ENCODE assay signal across 8 mouse cellular contexts in genomic region chr11:31368252-31368964, GRCm38 (mm10). TPM values are rescaled to one million over a fixed set of nuclear protein-coding genes. Genes with fewer than 3 reads are reported as not detected.
DNase-seq lines count a peak whose midpoint lies in the region; ATAC-seq and TF ChIP-seq lines count a peak whose summit lies in the region.

No protein-coding gene starts in this region.

- H3K9ac ChIP-seq in lung, postnatal 0 days (replicated peaks; ENCODE audit: low read depth), result 0 out of 2 replicates have a peak overlapping the region, but pooled peaks have one; percentile 34
- peak overlapping the region; percentile 58; the same call in 1 of the 2 replicates for H3K9ac ChIP-seq in midbrain, embryonic 11.5 days (ENCODE audit: low read length)

- DNase-seq in cerebellum, postnatal 14 days, result peak; percentile 26 to 48
- no peak for DNase-seq in cerebellum, adult 18-20 months
- peak; percentile 16 for DNase-seq in lung, postnatal 0 days (ENCODE audit: low spot score)
- no peak for DNase-seq in lung, adult 18-20 months
- DNase-seq in hindbrain, embryonic 10.5 days (ENCODE audit: low spot score), result no peak
- peak; percentile 94 for DNase-seq in midbrain, embryonic 11.5 days (ENCODE audit: low spot score, missing footprints)
- DNase-seq in spleen, postnatal 10 days (ENCODE audit: low spot score in 2 of 2), result no peak
- DNase-seq in testis, postnatal 10 days (ENCODE audit: low spot score), result no peak

- WGBS in lung, postnatal 0 days, result 2% methylated on average over 36 of the region's 36 CpGs
- WGBS in hindbrain, embryonic 10.5 days, result 3% methylated on average over 36 of the region's 36 CpGs
- 1% methylated on average over 36 of the region's 36 CpGs for WGBS in midbrain, embryonic 11.5 days

- no peak; the same call in 1 of the 2 replicates for ATAC-seq in lung, postnatal 0 days
- ATAC-seq in midbrain, embryonic 11.5 days (ENCODE audit: low FRiP score), result peak; percentile 26

- H3K4me3 ChIP-seq in lung, postnatal 0 days (ENCODE audit: low read depth, low read length), result peak overlapping the region; percentile 48
- H3K4me3 ChIP-seq in hindbrain, embryonic 10.5 days, result peak overlapping the region; percentile 60
- peak overlapping the region; percentile 56 for H3K4me3 ChIP-seq in midbrain, embryonic 11.5 days (ENCODE audit: low read depth, low read length)

- no peaks in the 10 kb centered on the region for H3K36me3 ChIP-seq in lung, postnatal 0 days (ENCODE audit: insufficient read depth, low read length)
- H3K36me3 ChIP-seq in hindbrain, embryonic 10.5 days, result no peaks in the 10 kb centered on the region
- no peaks in the 10 kb centered on the region for H3K36me3 ChIP-seq in midbrain, embryonic 11.5 days (ENCODE audit: control insufficient read depth, insufficient read depth, low read length)

- no peak for TF ChIP-seq CTCF in lung, postnatal 0 days (IDR thresholded peaks at IDR 0.05)

- peak overlapping the region; percentile 91 for H3K4me2 ChIP-seq in lung, postnatal 0 days (replicated peaks; ENCODE audit: low read depth, low read length)
- H3K4me2 ChIP-seq in midbrain, embryonic 11.5 days, result peak overlapping the region; percentile 98

- no peaks in the 10 kb centered on the region for H3K9me3 ChIP-seq in lung, postnatal 0 days (ENCODE audit: low read length)
- H3K9me3 ChIP-seq in hindbrain, embryonic 10.5 days, result no peaks in the 10 kb centered on the region
- no peaks in the 10 kb centered on the region for H3K9me3 ChIP-seq in midbrain, embryonic 11.5 days (ENCODE audit: control insufficient read depth, low read length)

- TF ChIP-seq EP300 in lung, postnatal 0 days (IDR thresholded peaks at IDR 0.05), result no peak

- H3K27me3 ChIP-seq in lung, postnatal 0 days (replicated peaks; ENCODE audit: insufficient read depth, low read length), result 0 out of 2 replicates have a peak, but pooled peaks cover 11% of the 10 kb centered on the region
- H3K27me3 ChIP-seq in hindbrain, embryonic 10.5 days (ENCODE audit: insufficient read depth, poor library complexity, severe bottlenecking), result peaks cover 53% of the 10 kb centered on the region
- peaks cover 29% of the 10 kb centered on the region for H3K27me3 ChIP-seq in midbrain, embryonic 11.5 days (ENCODE audit: control insufficient read depth, insufficient read depth, low read length)

- no peak overlapping the region for H3K27ac ChIP-seq in lung, postnatal 0 days (ENCODE audit: low read length)
- H3K27ac ChIP-seq in hindbrain, embryonic 10.5 days, result peak overlapping the region; percentile 68
- H3K27ac ChIP-seq in midbrain, embryonic 11.5 days (ENCODE audit: low read depth, low read length), result no peak overlapping the region

- H3K4me1 ChIP-seq in lung, postnatal 0 days (ENCODE audit: insufficient read depth, low read depth, low read length), result peaks cover 13% of the 10 kb centered on the region
- peaks cover 30% of the 10 kb centered on the region for H3K4me1 ChIP-seq in hindbrain, embryonic 10.5 days (replicated peaks)
- H3K4me1 ChIP-seq in midbrain, embryonic 11.5 days (ENCODE audit: control insufficient read depth, insufficient read depth, low read length), result peaks cover 18% of the 10 kb centered on the region

RNA-seq across cellular contexts. Expression of gene Stc2, which starts 1.5 kb away (rescaled TPM):
- polyA plus RNA-seq in lung, postnatal 0 days (2015; fragmentation: Nextera tagmentation; extraction: Ambion mirVana), result 0.66 and 0.93 TPM in 2 replicates
- 0.90 and 1.5 TPM in 2 replicates for polyA plus RNA-seq in hindbrain, embryonic 10.5 days (2016; fragmentation: Nextera tagmentation; extraction: Ambion mirVana)
- polyA plus RNA-seq in midbrain, embryonic 11.5 days (2014; fragmentation: Nextera tagmentation; extraction: Ambion mirVana), result 0.46 and 0.52 TPM in 2 replicates

Comparison
In these comparisons a context has a peak if more than half of its experiments do, and no peak if none do; other contexts are left out.
1. DNase-seq: peak in cerebellum, postnatal 14 days (2 of 2), lung, postnatal 0 days (single experiment) and midbrain, embryonic 11.5 days (single experiment); none in cerebellum, adult 18-20 months (0 of 2), lung, adult 18-20 months (0 of 2), hindbrain, embryonic 10.5 days (single experiment), spleen, postnatal 10 days (0 of 2) and testis, postnatal 10 days (single experiment).
2. Peak in every context shown above with its lines, with median percentiles within 50 percentile points of each other: H3K4me3 ChIP-seq.